ENCODE assay signal across 30 mouse cellular contexts in the genomic region with DNA sequence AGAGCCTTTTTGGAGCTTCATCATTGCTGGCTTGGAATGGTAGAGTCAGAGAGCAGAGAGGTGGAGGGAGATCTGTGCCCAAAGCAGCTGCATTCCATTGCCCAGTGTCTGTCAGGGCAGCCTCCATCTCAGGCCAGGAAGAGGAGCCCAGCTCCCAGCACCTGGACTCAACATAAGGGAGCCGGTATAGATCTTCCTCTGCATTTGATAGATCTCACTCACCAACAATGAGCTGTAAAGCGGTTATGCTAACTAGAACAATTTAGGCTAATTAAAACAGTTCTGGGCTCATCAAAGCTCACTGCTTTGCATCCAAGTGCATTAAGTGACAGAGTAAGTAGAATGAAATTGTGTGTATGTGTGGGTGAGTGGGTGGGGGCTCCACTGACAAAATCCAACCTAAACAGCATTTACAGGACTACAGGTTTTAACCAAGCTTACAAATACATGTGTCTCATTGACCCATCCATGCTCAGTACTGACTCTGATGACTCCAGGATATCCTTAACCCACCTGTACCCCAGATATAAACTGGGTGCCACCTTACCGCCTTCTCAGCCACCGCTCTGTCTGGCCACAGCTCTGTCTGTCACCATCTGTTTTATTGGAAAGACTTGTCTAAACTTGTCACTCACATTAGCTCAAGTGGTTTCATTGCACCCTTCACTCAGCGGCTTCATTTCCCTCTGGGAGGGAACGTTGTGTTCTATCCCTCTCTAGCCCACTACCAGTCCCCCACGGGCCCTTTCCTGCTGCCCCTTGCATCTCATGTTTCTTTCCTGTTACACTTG. TPM values are rescaled to one million over a fixed set of nuclear protein-coding genes. Genes with fewer than 3 reads are reported as not detected.
DNase-seq lines count a peak whose midpoint lies in the region; ATAC-seq and TF ChIP-seq lines count a peak whose summit lies in the region.
"Had no signal": no experiment of that assay in that cellular context is flagged by ENCODE, and none has a peak within 500 bp of the region (broad histone marks: within the 10 kb centered on the region; RNA-seq: fewer than 3 reads in every experiment).

No protein-coding gene starts in this region.

- H3K4me3 ChIP-seq in layer of hippocampus, adult 2 months, result no peak overlapping the region
- H3K4me3 ChIP-seq in forebrain, embryonic 14.5 days (ENCODE audit: low read depth, low read length), result no peak overlapping the region
- H3K4me3 ChIP-seq in myocyte, result no peak overlapping the region
- H3K4me3 ChIP-seq in cerebellum, adult 2 months (replicated peaks; ENCODE audit: insufficient read depth, low read depth, low read length), result no peak overlapping the region
- H3K4me3 ChIP-seq: embryonic facial prominence, embryonic 10.5 days; embryonic facial prominence, embryonic 15.5 days; limb, embryonic 12.5 days; liver, embryonic 15.5 days; midbrain, embryonic 15.5 days had no signal

- H3K9me3 ChIP-seq in forebrain, embryonic 14.5 days (replicated peaks; ENCODE audit: control insufficient read depth, low read length), result no peaks in the 10 kb centered on the region
- H3K9me3 ChIP-seq: embryonic facial prominence, embryonic 10.5 days; embryonic facial prominence, embryonic 15.5 days; limb, embryonic 12.5 days; liver, embryonic 15.5 days; midbrain, embryonic 15.5 days had no signal

- peak; percentile 48 for ATAC-seq in frontal cortex, adult (ENCODE audit: low TSS enrichment)
- peak; percentile 80 for ATAC-seq in forebrain, embryonic 14.5 days
- ATAC-seq: intestine, embryonic 16.5 days; midbrain, embryonic 15.5 days; Patski had no signal

- H3K4me2 ChIP-seq in forebrain, embryonic 14.5 days (ENCODE audit: low read length), result no peak overlapping the region
- H3K4me2 ChIP-seq in myocyte (ENCODE audit: low read depth), result no peak overlapping the region
- H3K4me2 ChIP-seq: embryonic facial prominence, embryonic 15.5 days; limb, embryonic 12.5 days; liver, embryonic 15.5 days; lung, embryonic 14.5 days; midbrain, embryonic 15.5 days had no signal

- 55% methylated on average over 7 of the region's 7 CpGs for WGBS in forebrain, embryonic 14.5 days
- 69% methylated on average over 7 of the region's 7 CpGs for WGBS in cerebellum, adult 2 months

- no peak for TF ChIP-seq CTCF in layer of hippocampus, adult 2 months (conservative IDR thresholded peaks at IDR 0.05)
- TF ChIP-seq CTCF in cerebellum, adult 2 months (IDR thresholded peaks at IDR 0.05; ENCODE audit: borderline replicate concordance, insufficient read depth, low read depth, low read length), result no peak

- peak overlapping the region; percentile 23; the same call in 1 of the 2 replicates for H3K27ac ChIP-seq in layer of hippocampus, adult 2 months
- H3K27ac ChIP-seq in forebrain, embryonic 14.5 days (ENCODE audit: low read depth, low read length), result peak overlapping the region; percentile 34; the same call in 1 of the 2 replicates
- H3K27ac ChIP-seq in cerebellum, adult 2 months (ENCODE audit: insufficient read depth, low read length), result no peak overlapping the region
- H3K27ac ChIP-seq: embryonic facial prominence, embryonic 10.5 days; embryonic facial prominence, embryonic 15.5 days; kidney, postnatal 0 days; limb, embryonic 12.5 days; liver, embryonic 15.5 days; midbrain, embryonic 15.5 days; stomach, postnatal 0 days had no signal

- no peak overlapping the region for H3K9ac ChIP-seq in forebrain, embryonic 14.5 days (ENCODE audit: low read length)
- H3K9ac ChIP-seq: embryonic facial prominence, embryonic 15.5 days; limb, embryonic 12.5 days; liver, embryonic 15.5 days; lung, embryonic 14.5 days; midbrain, embryonic 15.5 days had no signal

- peaks cover 41% of the 10 kb centered on the region for H3K36me3 ChIP-seq in forebrain, embryonic 14.5 days (ENCODE audit: control insufficient read depth, insufficient read depth, low read length)
- H3K36me3 ChIP-seq in myocyte (ENCODE audit: control insufficient read depth, insufficient read depth), result peaks cover 36% of the 10 kb centered on the region

- peak; percentile 41 for TF ChIP-seq POLR2A in myocyte (IDR thresholded peaks at IDR 0.05; ENCODE audit: insufficient read length, low read depth)
- TF ChIP-seq POLR2A in cerebellum, adult 2 months (IDR thresholded peaks at IDR 0.05; ENCODE audit: borderline replicate concordance, insufficient read depth, low read length), result no peak

- no peaks in the 10 kb centered on the region for H3K79me2 ChIP-seq in myocyte (ENCODE audit: control insufficient read depth, insufficient read depth)

- no peak overlapping the region for H3ac ChIP-seq in myocyte (ENCODE audit: control insufficient read depth, insufficient read length)

- H3K27me3 ChIP-seq in forebrain, embryonic 14.5 days (replicated peaks; ENCODE audit: control insufficient read depth, insufficient read depth, low read length), result no peaks in the 10 kb centered on the region
- peaks cover 4% of the 10 kb centered on the region for H3K27me3 ChIP-seq in myocyte (ENCODE audit: control insufficient read depth, insufficient read depth, insufficient read length)
- no peaks in the 10 kb centered on the region for H3K27me3 ChIP-seq in cerebellum, adult 2 months (ENCODE audit: control insufficient read depth, insufficient read depth, low read length)
- H3K27me3 ChIP-seq: embryonic facial prominence, embryonic 15.5 days; limb, embryonic 12.5 days; liver, embryonic 15.5 days; midbrain, embryonic 15.5 days; Patski had no signal

- 0 out of 2 replicates have a peak, but pooled peaks cover 9% of the 10 kb centered on the region for H3K4me1 ChIP-seq in forebrain, embryonic 14.5 days (ENCODE audit: control insufficient read depth, insufficient read depth, low read length)
- H3K4me1 ChIP-seq in cerebellum, adult 2 months (ENCODE audit: control insufficient read depth, insufficient read depth, low read length), result no peaks in the 10 kb centered on the region
- H3K4me1 ChIP-seq: embryonic facial prominence, embryonic 15.5 days; limb, embryonic 12.5 days; liver, embryonic 15.5 days; midbrain, embryonic 15.5 days had no signal

- DNase-seq in frontal cortex, postnatal 36 days (ENCODE audit: low spot score in 2 of 2), result no peak
- no peak for DNase-seq in layer of hippocampus, adult 2 months (ENCODE audit: low spot score in 2 of 2)
- no peak for DNase-seq in layer of hippocampus, postnatal 10 days (ENCODE audit: low spot score in 2 of 2)
- DNase-seq in forebrain, embryonic 14.5 days (ENCODE audit: low spot score), result peak; percentile 58
- DNase-seq in adrenal gland, adult 8-10 months, result no peak
- DNase-seq in cerebellum, adult 2 months, result no peak
- DNase-seq: adrenal gland, postnatal 36 days; cerebellum, adult 8-10 months; cerebellum, postnatal 25 days; gastrocnemius, postnatal 10 days; heart, postnatal 14 days; kidney, adult 8-10 months; kidney, postnatal 4 days; lung, embryonic 14.5 days; lung, postnatal 14 days; right cerebral cortex, postnatal 4 days; thymus, adult 18-20 months; thymus, postnatal 4 days had no signal

TF ChIP-seq in myocyte, 11 proteins besides CTCF, POLR2A, EP300 and RAD21:
- peak; percentile 89 for TF ChIP-seq POLR2AphosphoS2 (IDR thresholded peaks at IDR 0.05; ENCODE audit: insufficient read length, low read depth)
- no peak for TF ChIP-seq E2F4 (IDR thresholded peaks at IDR 0.05; ENCODE audit: insufficient read depth)
- no peak for TF ChIP-seq MYOG (IDR thresholded peaks at IDR 0.05; ENCODE audit: control insufficient read depth in 1 of 3, insufficient read depth in 1 of 3, insufficient read length in 2 of 3, low read depth in 2 of 3)
- no peak for TF ChIP-seq TCF3 (IDR thresholded peaks at IDR 0.05; ENCODE audit: insufficient read length, low read depth)
- TF ChIP-seq USF1 (IDR thresholded peaks at IDR 0.05; ENCODE audit: low read depth), result no peak
- no peak for TF ChIP-seq CEBPB (IDR thresholded peaks at IDR 0.05; ENCODE audit: insufficient read depth, poor library complexity, severe bottlenecking)
- no peak for TF ChIP-seq TCF12 (IDR thresholded peaks at IDR 0.05; ENCODE audit: insufficient read depth, poor library complexity, severe bottlenecking)
- no peak for TF ChIP-seq MYOD1 (IDR thresholded peaks at IDR 0.05; ENCODE audit: control insufficient read depth in 1 of 3, insufficient read length in 2 of 3, low read depth in 2 of 3)

RNA-seq across cellular contexts. Expression of a gene that starts 44.6 kb away (rescaled TPM):
- total RNA-seq in layer of hippocampus, adult 2 months (2021), result 100 to 1,000 TPM; 131 to 134 TPM
- total RNA-seq in layer of hippocampus, postnatal 10 days (2021), result 100 to 1,000 TPM; 165 to 171 TPM
- 208 and 229 TPM in 2 replicates for polyA plus RNA-seq in forebrain, embryonic 14.5 days (2014; fragmentation: Nextera tagmentation; extraction: Ambion mirVana)
- 459 TPM for polyA plus RNA-seq in myocyte (2012; fragmentation: generic; extraction: Trizol)
- total RNA-seq in adrenal gland, adult 8-10 months (2022), result 10 to 100 TPM; 69.8 to 78.8 (median 70.4) TPM
- 121 and 127 TPM in 2 replicates for polyA plus RNA-seq in cerebellum, adult 2 months (2012; rRNA removed)

RNA-seq across cellular contexts. Expression of a gene that starts 50.4 kb away (rescaled TPM):
- total RNA-seq in layer of hippocampus, adult 2 months (2021), result 1 to 10 TPM; 2.8 to 4.2 TPM
- 1 to 10 TPM; 2.3 to 3.2 TPM for total RNA-seq in layer of hippocampus, postnatal 10 days (2021)
- 0.50 and 0.62 TPM in 2 replicates for polyA plus RNA-seq in forebrain, embryonic 14.5 days (2014; fragmentation: Nextera tagmentation; extraction: Ambion mirVana)
- not detected for polyA plus RNA-seq in myocyte (2012; fragmentation: generic; extraction: Trizol)
- total RNA-seq in adrenal gland, adult 8-10 months (2022), result under 1 TPM in 2 of 4 experiments, not detected in 2; 0.12 to 0.34 TPM
- polyA plus RNA-seq in cerebellum, adult 2 months (2012; rRNA removed), result 1.6 and 1.8 TPM in 2 replicates
- total RNA-seq: adrenal gland, postnatal 36 days; MEL had no signal
- polyA plus RNA-seq: limb, embryonic 12.5 days; lung, embryonic 14.5 days; Patski had no signal
